Mouse (Mus musculus) liver, embryonic 14.5 days (tissue): Measurements from ENCODE around the gene Mrpl11. TPM values are rescaled to one million over a fixed set of nuclear protein-coding genes. Genes with fewer than 3 reads are reported as not detected.
"Not testable (repeated sequence)": the region's sequence is repeated elsewhere in the genome, so short reads cannot be mapped to it uniquely, and the experiment has no call there.

ENCODE experiments used
- ATAC-seq: fragments of 200-750 bp; cut with Nextera tagmentation; 2 replicates; pipeline ENCODE4 v1.8.0; 2017; ENCODE audit warnings: moderate number of reproducible peaks, mild to moderate bottlenecking, moderate library complexity; ENCODE audit not compliant: insufficient read depth
- DNase-seq, 3 experiments: peaks; one replicate each; pipeline ENCODE4 v3.0.0-alpha.2; 2012 to 2013; ENCODE audit warnings: low read depth in 3 of 3, low spot score in 3 of 3
- H3K27ac ChIP-seq: fragments of 300-500 bp; sonication (generic); 2 replicates; pipeline ENCODE4 v1.5.1; 2014; ENCODE audit warnings: moderate library complexity, mild to moderate bottlenecking, control low read depth, inconsistent platforms
- H3K27me3 ChIP-seq: fragments of 300-500 bp; sonication (generic); 2 replicates; pipeline ENCODE4 v1.6.1; 2014; ENCODE audit warnings: mild to moderate bottlenecking, low read length, moderate library complexity; ENCODE audit not compliant: control insufficient read depth, insufficient read depth
- H3K36me3 ChIP-seq: fragments of 300-500 bp; sonication (generic); replicated peaks from 2 replicates; pipeline ENCODE4 v1.6.1; 2014; ENCODE audit warnings: low read depth; ENCODE audit not compliant: control insufficient read depth, insufficient read depth
- H3K4me1 ChIP-seq, 2 experiments: fragments of 200-500 bp in 1 of 2; fragments of 300-500 bp in 1 of 2; sonication (generic) in 1 of 2; replicated peaks; 2 replicates each; pipeline ENCODE4 v1.6.1; 2012 to 2014; ENCODE audit warnings: antibody characterized with exemption in 1 of 2, inconsistent platforms in 1 of 2, low read length in 1 of 2; ENCODE audit not compliant: control insufficient read depth in 2 of 2, insufficient read depth in 2 of 2
- H3K4me2 ChIP-seq: fragments of 300-500 bp; sonication (generic); 2 replicates; pipeline ENCODE4 v1.6.1; 2014; ENCODE audit warnings: low read depth, mild to moderate bottlenecking, control low read depth, moderate library complexity
- H3K4me3 ChIP-seq, 2 experiments: fragments of 200-500 bp in 1 of 2; fragments of 300-500 bp in 1 of 2; sonication (generic) in 1 of 2; 2 replicates each; pipeline ENCODE4 v1.5.1; 2012 to 2014; ENCODE audit warnings: low read depth in 2 of 2, low read length in 2 of 2, mild to moderate bottlenecking in 2 of 2, control low read depth in 1 of 2, inconsistent platforms in 1 of 2, moderate library complexity in 1 of 2; ENCODE audit not compliant: insufficient read depth in 1 of 2
- H3K9ac ChIP-seq: fragments of 300-500 bp; sonication (generic); replicated peaks from 2 replicates; pipeline ENCODE4 v1.6.1; 2014; ENCODE audit warnings: mild to moderate bottlenecking, control low read depth, moderate library complexity
- H3K9me3 ChIP-seq: fragments of 300-500 bp; sonication (generic); 2 replicates; pipeline ENCODE4 v1.6.1; 2016; ENCODE audit warnings: low read length, mixed read lengths; ENCODE audit not compliant: control insufficient read depth
- CTCF ChIP-seq: IDR thresholded peaks from 2 replicates; pipeline ENCODE4 v1.5.1; 2016; ENCODE audit warnings: antibody characterized with exemption, low read depth, control low read depth
- EP300 ChIP-seq: IDR thresholded peaks from 2 replicates; pipeline ENCODE4 v1.6.1; 2016; ENCODE audit warnings: antibody characterized with exemption, low read depth
- WGBS: fragments of 180-500 bp; shearing (Covaris S2); extraction: QIAGEN DNeasy Blood & Tissue Kit; methylation state at CpG from one replicate; pipeline ENCODE4 v1.1.7; 2014; ENCODE audit not compliant: insufficient replicate concordance; 5-methylcytosine and 5-hydroxymethylcytosine counted together
- polyA plus RNA-seq, 2 experiments: library from polyadenylated mRNA; depleted of rRNA in 1 of 2; stranded (reverse) in 1 of 2; unstranded in 1 of 2; fragments of >200 nt; fragmentation: Nextera tagmentation in 1 of 2; extraction: Ambion mirVana in 1 of 2; gene quantifications; 2 replicates each; pipeline versions ENCODE4 v1.2.1 to v1.2.3; 2012 to 2014

The Mrpl11 gene
- polyA plus RNA-seq, 2 experiments = 31.8 to 66.2 TPM

DNA sequence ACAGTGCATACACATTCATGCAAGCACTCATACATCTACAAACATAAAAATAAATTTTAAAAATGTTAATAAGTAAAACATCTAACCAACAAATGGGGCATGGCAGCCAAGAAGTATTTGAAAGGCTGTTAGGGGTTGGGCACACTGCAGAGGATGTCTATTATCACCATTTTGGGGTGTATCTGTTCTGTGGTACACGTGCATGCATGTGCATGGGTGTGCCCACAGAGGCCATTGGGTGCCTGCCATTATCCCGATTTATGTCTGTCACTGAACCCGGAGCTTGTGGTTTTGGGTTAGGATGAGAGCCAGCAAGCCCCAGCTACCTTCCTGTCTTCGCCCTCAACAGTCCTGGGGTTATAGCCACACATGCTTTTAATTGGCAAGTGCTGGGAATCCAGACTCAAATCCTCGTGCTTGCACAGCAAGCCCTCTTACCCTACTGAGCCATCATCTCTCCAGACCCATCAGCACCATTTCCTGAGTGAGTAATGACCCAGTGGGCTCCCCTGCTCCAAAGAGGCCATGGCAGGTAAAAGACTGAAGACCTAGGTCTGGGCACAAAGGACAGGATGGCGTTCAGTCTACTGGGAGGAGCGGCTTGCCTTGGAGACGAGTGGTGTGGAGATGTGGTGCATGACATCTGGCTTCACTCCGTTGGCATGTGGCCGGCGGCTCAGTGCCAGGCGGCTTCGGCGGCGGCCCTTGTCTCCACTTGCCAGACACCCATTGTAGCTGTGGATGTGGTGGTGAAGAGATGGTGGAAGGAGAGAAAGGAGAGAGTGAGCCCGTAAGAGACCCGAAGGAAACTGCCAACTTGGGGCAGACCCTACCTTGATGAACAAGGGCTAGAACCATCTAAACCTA, 24.3 kb upstream of the Mrpl11 start:
- TF ChIP-seq EP300 = no peak
- TF ChIP-seq CTCF = no peak
- Histone ChIP-seq H3K4me3 (no peak overlapping the region), H3K4me1 (no peaks in the 10 kb centered on the region), H3K4me2 (no peak overlapping the region), H3K36me3 (no peaks in the 10 kb centered on the region), H3K27me3 (peaks cover 15% of the 10 kb centered on the region), H3K27ac (no peak overlapping the region), H3K9me3 (no peaks in the 10 kb centered on the region), H3K9ac (no peak overlapping the region)
- WGBS = 72% methylated on average over 17 of the region's 17 CpGs
- DNase-seq (no peak), ATAC-seq (no peak)

DNA sequence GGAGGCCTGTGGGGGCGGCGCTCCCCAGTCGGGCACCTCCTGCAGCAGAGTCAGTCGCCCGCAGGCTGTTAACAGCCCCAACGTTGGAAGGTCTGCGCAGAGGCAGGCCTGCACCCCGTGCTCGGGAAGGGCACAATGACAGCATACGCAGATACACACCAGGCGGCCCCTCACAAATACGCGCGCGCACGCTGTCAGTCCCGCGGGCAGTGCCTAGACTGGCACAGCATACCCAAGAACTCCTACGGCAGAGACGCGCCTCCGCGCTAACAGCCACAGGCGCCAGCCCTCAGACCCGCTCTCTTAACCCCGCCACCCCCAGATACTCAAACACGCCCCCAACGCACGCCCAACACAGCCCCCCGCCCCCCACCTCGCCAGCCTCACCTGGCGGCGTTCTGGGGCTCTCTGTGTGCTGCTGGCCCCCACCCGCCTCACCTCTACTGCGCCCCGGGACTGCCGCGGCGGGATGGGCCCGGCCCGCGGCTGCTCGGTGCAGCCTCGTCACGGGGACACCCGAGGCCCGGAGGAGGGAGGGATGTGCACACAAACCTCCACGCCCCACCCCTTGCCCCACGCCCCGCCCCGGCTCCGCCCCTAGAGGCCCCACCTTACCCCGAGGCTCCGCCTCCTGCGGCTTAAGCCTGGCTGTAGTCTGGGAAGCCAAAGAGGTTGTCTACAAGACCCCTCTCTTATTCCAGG, 19.2 kb upstream of the Mrpl11 start, which contains the start of gene Peli3:
TSS of gene Peli3 (minus strand) at position 577 of the 702 bp plus-strand sequence.
- H3K9me3 ChIP-seq = no peaks in the 10 kb centered on the region
- H3K4me3 ChIP-seq = peak within 1 kb of the TSS; percentile 28 to 50
- WGBS = 2% methylated on average over 49 of the region's 55 CpGs

DNA sequence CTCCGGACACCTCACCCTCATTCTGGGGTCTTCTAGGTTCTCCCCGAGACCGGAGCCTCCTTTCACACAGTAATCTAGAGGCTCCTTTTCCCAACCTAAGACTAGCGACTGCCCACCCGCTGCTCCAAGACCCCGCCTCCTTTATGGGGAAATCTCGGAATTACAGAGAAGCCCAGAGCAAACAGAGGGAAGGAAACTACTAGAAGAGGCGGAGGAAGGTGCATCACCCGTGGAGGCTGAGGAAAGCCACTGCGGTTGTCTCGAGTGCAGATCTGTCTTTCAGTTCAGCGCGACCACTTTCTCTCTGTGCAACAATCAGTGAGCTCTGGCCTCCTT, 18.7 kb upstream of the Mrpl11 start:
- Histone ChIP-seq H3K4me1 (no peaks in the 10 kb centered on the region), H3K9ac (no peak overlapping the region), H3K4me3 (peak overlapping the region; percentile 28 to 50; a peak in 3 of 4 replicates), H3K4me2 (peak overlapping the region; percentile 69), H3K36me3 (no peaks in the 10 kb centered on the region), H3K27me3 (peaks cover 25% of the 10 kb centered on the region), H3K27ac (no peak overlapping the region), H3K9me3 (no peaks in the 10 kb centered on the region)
- DNase-seq (no peak), ATAC-seq (no peak)
- TF ChIP-seq CTCF = no peak
- no peak for TF ChIP-seq EP300
- 11% methylated on average over 13 of the region's 13 CpGs for WGBS

More for the DNA sequence above, 19.2 kb upstream of the Mrpl11 start, which contains the start of gene Peli3:
- Histone ChIP-seq H3K36me3 (no peaks in the 10 kb centered on the region), H3K9ac (no peak within 1 kb of the TSS), H3K4me1 (no peaks in the 10 kb centered on the region), H3K4me2 (peak within 1 kb of the TSS; percentile 69), H3K27me3 (peaks cover 25% of the 10 kb centered on the region), H3K27ac (no peak within 1 kb of the TSS)
- ATAC-seq (peak; percentile 91), DNase-seq (peak; percentile 42 to 56 (median 45))
- TF ChIP-seq EP300 (no peak), CTCF (no peak)

DNA sequence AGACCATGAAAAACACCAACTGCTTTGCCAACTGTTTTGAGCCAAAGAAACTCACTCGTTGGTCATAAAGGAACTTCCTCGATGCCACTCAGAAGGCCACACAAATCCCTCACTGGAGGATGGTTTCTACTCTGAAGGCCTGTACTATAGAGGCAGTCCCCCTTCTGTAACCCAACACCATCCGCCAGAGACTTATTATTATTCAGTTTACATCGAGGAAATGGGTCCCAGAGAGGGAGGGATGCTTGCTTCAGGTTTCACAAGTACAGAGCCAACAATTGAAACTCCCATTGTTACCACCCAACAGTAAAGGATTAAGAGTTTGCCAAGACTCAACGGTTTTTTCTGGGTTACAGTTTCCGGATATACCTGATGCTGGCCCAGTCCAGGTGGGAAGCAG, 16.4 kb upstream of the Mrpl11 start:
- H3K27me3 ChIP-seq = peaks cover 25% of the 10 kb centered on the region
- no peak overlapping the region for H3K4me2 ChIP-seq
- H3K4me3 ChIP-seq = no peak overlapping the region
- no peaks in the 10 kb centered on the region for H3K9me3 ChIP-seq
- ATAC-seq (no peak), DNase-seq (no peak)
- H3K9ac ChIP-seq = no peak overlapping the region
- no peak overlapping the region for H3K27ac ChIP-seq
- 37% methylated on average over 6 of the region's 6 CpGs for WGBS
- no peaks in the 10 kb centered on the region for H3K36me3 ChIP-seq
- no peaks in the 10 kb centered on the region for H3K4me1 ChIP-seq
- TF ChIP-seq EP300 (no peak), CTCF (no peak)

DNA sequence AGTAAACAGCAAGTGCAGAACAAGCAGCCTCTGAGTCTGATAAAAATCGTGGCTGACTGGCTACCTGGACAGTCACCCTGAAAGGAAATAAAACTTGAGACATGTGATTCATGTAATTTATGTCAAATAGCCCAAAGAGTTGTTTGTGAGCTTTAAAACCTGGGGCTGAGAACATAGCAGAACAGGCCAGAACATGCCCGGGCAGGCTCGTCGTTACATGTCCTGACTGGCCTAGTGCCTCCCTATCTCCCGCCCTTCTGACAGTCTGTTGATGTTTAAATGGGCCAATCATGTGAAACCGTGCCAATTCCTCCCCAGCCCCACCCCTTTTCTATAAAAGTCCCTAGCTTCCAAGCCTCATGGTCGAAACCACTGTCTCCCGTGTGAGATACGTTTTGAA, 13.3 kb upstream of the Mrpl11 start:
- not testable (repeated sequence) for H3K4me3 ChIP-seq, H3K4me2 ChIP-seq, DNase-seq, H3K9me3 ChIP-seq, H3K27ac ChIP-seq, ATAC-seq, H3K4me1 ChIP-seq, H3K36me3 ChIP-seq, H3K9ac ChIP-seq, H3K27me3 ChIP-seq
- WGBS = 70% methylated on average over 9 of the region's 9 CpGs
